Mouse (Mus musculus): ENCODE measurements around the gene Lrrn2.

The Lrrn2 gene

DNA sequence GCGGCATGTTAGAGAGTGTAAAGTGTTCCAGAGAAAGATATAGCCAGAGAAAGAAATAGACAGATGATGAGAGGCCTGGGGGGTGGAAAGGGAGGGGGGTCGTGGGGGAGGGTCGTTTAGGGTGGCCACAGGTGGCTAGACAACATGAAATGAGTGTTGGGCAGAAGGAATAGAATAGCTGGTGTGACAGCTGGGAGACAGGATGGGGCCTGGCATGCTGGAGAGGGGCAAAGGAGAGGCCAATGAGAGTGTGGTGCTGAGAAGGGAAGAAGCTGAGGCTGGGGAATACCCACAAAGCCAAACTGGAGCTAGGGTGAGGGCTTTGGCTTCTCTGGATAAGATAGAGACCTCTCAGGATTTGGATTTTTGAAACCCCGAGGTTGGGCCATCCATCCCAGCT, 6.6 kb downstream of the Lrrn2 start:
- no peak for DNase-seq

DNA sequence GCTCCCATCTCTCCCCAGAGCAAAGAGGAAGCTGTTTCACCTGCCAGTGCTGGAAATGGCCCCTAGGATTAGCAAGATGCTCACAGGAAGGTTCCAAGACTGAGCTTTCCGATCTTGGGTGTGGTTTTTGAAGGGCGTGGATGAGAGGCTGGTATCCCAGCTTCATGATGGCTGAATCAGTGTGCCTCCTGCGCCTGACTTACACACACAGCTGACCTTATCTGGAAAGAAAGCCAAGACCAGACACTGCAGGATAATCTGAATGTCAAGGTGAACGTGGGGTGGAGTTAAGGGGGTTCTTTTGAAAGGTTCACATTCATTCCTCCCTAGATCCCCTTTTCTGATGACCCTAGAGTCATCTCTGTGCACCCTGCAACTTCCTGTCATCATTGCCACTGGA, 8.7 kb downstream of the Lrrn2 start:
- DNase-seq, result no peak

DNA sequence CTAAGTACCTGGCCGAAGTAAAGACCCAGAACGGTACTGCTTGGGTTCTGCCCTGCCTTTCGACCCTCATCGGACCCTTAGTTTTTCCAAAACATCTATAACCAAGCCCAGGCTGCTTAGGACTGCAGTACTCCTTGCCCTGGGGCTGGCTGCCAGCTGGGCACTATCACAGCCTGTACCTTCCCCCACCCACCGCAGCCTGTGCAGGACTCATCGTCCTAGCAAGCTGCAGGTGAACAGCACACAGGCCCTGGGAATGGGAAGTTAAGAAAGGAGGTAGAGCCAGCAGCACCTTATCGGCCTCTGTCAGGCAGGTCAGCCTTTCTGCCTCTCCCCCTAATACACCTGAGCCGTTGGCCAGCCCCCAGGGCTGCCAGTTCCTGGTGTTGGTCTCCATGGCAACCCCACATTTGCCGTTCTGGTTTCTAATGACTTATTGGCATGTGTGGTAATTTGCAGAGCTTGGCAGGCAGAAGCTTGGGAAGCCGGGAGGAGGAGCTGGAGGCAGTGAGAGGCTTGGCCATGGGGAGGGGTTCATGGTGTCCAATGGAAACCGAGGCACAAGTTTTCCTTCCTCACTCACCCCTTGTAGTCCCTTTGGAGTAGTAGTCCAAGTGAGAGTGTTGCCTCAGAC, 10.2 kb downstream of the Lrrn2 start:
- DNase-seq, result no peak

DNA sequence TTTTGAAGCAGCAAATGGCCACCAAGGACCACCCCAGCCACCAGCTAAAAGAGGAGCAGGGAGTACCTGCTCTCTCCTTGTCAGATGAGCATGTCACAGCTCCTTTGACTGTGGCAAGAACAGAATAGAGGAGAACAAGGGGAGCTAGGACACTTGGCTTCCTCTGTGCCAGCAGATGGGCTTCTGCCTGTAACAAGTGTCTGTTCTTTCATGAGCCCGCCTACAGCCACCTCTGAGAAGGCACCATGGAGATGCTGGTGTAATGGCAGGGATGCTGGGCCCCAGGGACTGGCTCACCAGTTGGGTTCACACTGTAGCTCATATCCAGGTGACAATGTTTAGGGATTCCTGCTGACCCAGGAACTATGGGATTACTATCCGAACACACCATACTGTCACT, 12.0 kb downstream of the Lrrn2 start:
- no peak for DNase-seq

DNA sequence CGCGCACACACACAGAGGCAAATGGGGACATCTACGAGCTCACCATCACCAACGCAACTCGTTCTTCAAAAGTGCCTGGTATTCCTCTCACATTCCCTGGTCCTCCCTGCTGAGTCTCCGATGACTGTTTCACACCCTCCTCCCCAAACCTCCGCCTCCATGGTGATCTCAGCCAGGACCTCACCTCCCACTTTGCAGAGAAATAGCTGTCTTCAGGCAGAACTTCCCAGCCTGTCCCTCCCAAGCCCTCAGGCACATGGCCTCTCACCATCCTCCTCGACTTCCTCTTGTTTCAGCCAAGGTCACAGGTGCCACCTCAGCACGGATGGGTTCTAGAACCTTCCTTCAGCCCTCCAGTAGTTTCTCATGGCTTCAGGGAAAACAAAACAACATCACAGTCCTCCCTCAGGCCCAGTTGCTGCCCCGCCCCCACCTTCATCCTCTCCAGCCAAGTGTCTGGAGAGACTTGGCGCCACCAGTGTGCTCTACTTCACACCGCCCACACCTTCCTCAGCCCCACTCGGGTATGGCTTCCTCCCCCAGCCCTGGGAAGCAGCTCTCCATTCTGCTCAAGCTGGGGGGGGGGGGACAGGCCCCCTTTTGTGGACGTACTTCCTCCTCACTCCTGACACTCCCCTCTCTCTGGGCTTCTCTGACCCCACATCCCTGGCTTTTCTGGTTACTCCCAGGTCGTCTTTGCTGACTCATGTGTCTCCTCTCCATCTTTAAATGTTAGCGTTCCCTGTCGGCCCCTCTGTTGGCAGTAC, 13.4 kb downstream of the Lrrn2 start:
- no peak for DNase-seq

DNA sequence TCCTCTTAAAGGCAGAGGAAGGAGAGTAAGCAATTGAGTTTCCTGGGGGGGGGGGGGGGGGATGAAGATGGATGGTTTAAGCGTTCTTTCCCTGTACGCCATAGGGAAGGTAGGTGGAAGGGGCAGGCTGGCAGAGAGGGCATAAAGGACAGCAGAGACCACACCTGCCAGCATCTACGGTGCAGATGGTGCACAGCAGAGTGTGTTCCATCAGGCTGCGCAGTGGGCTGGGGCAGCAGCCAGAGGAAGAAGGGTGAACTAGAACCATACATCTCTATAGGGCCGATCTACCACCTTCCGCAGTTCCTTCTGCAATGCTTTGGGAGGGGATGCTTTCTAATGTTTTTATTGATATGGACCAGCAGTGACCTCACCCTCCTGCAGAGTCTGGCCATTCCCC, 19.0 kb downstream of the Lrrn2 start:
- DNase-seq, result no peak

DNA sequence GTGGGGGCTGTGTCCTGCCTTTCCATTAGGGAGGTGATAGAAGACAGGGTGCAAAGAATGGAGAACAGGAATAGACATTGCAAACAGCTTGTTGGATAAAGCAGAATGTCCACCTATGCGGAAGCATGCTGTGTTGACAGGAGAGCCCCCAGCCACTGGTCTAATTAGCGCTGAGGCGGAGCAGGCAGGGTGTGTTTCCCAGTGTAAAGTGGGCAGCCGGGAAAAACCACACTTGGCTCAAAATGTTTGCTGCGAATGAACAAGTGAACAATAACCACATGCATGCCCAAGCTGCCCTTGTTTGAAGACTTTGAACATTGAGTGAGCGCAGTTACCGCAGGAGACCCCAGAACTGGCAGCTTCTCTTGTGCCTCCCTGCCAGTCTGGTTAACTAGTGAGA, 19.6 kb downstream of the Lrrn2 start:
- no peak for DNase-seq

DNA sequence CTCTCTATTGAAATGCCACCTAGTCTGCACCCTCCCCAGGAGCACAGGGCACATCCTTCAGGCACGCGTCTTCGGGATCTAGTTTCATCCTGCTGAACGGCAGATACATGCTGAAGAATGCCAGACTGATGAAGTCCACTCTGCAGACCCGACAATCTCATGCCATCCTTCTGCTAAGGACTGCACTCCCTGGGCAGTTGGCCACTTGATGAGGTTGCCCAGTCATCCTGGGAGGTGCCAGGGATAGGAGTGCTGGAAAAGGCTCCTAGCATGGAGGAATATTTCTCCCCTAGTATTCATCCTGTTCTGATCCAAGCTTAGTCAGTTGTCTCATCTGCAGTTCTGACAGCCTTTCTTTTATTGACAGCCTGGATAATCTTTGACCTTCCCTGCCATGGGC, 20.9 kb downstream of the Lrrn2 start:
- no peak for DNase-seq

DNA sequence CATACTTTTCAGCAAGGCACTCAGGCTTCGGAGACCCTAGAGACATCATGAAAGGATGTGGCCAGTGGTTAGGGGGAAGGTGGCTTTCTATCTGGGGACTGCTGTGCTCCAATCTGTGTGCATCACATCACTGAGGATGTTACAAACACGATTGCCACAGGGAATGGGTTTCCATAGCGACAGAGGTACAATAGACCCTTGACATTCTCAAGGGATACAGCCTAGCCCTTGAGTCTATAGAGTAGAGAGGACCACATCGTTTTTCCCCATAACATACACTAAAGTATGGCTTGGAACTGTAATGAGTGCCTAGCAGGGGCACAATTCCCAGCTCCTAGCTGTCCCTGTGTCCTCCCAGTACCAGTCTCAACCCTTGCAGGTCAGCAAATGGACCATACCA, 23.4 kb downstream of the Lrrn2 start:
- DNase-seq, result no peak

DNA sequence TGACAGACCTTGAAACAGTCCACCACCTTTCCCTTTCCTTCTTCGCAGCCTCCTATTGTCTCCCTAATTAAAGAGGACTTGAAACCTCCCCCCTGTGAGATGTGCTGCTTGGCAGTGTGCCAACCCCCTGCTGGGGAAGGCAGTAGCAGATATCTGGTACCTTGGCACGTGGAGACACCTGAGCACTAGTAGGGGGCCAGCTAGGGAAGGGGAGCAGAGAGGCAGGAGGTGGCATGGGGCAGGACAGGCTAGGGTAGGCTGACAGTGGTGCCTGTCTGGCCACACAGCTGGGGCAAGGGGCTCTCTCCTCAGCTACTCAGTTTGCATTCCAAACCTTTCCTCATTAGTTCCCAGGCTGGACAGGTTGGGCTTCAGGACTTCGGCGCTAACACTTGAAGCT, 29.0 kb downstream of the Lrrn2 start:
- DNase-seq, result no peak

DNA sequence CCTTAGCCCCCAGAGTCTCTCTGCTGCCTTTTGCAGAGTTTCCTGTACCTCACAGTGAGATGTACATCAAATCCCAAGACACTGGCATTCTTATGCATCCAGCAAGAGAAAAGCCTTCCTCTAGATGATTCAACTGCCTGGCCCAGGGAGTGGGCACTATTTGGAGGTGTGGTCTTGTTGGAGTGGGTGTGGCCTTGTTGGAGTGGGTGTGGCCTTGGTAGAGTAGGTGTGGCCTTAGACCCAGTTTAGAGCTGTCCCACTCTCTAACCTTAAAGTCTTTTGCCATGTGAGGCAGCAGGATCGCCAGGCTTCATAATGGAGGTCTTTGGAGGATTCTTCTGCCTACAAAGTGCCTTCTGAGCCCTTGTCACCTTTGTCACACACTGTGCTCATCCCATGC, 29.9 kb downstream of the Lrrn2 start:
- DNase-seq, result no peak

DNA sequence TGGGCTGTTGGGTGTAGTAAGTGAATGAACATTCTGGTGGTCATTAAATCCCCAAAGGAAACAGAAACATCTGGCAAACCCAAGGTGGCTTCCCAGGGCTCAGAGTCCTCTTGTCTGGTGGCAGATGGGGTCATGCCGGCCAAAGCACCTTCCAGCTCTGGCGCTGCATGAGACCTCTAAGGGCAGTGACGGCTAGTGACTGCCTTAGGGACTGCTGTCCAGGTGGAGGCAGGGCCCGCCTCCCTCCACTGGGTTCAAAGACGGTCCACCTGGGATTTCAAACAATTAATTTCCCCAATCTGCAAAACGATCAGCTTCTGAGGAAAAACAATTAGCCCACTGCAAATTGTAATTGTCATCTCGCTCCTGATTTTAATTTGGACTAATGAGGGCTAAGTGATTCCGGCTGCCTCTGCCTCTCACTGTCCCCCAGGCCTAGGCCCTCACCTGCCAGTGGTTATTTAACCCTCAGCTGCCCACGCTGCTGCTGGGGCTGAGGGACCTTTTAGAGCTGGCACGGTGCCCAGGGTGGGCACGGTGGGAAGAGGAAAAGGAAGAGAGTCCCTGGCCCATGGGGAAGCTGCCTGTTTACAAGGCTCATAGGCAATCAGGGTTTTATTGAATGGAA, 30.5 kb downstream of the Lrrn2 start:
- no peak for DNase-seq

DNA sequence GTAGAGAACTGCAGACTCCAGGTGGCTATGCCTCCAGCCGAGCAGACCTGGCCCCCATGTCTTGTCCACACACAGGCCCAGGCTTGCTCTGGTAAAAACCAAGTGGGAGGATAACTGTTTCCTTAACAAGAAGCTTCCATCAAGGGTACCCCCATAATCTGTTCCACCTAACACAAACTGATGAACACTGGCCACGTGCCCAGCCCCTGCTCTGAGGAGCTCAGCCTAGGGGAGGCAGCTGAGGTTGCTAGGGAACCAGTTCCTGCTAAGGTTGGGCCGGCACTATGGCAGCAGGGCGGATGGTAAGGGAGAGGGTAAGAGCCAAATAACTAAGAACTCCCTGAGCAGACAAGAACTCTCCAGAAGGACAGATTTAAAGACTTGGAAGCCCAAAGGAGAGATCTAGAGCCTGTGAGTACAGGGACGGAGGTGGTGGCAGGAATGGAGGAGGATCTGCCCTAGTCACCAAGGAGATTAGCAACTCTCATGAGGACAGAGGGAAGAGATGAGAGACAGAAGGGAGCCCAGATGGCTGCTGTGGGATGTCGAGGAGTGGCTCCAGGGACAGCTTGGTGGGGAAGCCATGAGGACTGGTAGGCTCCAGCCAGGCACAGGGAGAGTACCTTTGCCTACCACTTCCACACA, 35.9 kb downstream of the Lrrn2 start:
- DNase-seq, result no peak

DNA sequence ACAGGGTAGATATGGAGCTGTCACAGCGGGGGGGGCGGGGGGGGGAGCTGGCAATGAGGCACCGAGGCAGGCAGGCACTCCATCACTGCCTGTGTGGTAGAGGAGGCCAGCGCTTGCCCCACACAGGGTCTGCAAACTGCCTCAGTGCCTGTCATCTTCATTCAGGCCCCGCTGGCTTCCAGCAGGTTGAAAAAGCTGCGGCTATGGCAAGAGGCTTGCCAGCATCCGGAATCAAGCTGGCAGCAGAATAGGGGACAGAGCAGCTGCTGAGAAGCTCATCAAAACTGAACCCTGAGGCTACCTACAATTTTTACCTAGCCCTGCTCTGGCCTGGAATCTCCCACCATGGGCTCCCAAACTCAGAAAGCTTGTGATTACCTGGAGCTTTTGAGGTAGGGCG, 37.5 kb downstream of the Lrrn2 start:
- DNase-seq, result no peak

DNA sequence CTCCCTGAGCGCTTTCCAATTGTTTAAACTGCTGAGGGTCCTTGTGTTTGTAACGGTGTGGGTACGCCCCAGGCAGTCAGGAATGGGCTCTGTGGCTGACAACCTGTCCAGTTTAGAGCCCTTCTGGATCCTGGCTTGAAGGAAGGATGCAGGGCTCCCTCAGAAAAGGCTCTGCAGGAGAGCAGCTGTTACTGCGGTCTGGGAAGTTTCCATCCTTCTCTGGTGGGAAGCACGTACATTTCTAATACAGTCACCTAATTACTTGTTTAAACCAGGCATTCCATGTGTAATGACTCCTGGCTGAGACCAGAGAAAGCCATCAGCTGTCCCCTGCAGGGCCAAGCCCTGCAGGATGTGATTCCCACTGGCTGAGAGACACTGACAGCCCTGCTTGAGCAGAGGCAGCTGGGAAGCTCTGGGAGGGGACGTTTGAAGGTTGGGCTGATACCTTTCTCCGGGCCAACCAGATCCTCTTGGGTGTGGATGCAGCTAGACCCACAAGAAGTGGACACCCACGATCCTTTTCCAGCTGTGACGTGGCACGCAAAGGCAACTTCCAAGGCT, 38.1 kb downstream of the Lrrn2 start:
- no peak for DNase-seq

DNA sequence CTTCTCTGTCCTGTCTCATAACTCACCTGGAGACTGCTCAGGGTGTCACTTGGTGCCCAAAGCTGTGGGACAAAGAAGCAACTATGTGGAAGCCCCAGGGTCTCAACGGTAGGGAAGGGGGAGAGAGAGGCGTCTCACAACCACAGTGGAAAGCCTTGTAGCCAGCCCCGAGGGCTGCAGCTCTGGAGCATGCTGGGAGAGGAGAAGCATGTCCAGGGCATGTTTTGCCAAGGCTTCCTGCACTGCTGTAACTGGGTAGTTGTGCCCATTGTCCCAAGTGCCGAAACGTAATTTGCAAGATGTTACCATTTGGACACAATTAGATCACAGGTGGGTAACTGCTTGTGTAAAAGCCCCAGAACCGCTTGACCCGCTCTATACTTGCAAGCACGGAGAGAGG, 39.2 kb downstream of the Lrrn2 start:
- DNase-seq, result no peak

DNA sequence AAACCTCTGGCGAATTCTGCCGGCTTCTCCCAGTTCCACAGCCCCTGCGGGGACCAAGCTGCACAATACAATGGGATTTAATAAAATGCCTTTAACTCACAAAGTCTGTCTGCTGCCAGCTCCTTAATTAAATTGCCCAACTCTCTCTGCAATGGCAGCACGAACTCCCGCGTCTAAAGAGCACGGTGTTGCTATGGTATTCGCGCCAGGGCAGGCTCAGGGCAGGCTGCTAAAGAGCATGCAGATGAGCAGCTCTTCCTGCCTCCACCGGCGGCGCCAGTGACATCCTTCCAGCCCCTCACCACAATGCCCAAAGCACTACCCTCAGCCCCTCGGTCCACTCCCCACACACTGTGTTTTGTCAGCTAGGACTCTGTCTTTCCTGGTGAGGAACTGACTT, 41.0 kb downstream of the Lrrn2 start:
- DNase-seq, result no peak

DNA sequence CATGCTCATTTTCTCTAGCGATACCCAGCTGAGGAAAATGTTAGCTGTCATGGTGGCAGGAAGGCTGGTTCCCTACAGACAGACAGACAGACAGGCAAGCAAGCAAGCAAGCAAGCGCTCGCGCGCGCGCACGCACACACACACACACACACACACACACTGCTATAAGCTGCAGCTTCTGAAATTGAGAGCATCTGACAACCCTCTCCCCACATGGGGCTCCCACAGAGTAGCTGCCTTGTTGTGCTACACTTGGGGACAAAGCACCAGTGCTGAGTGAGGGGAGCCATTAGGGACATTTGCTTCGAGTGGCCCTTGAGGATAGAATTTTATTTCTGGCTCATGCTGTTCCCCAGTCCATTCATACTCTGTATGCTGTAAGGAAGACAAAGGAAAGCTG, 42.2 kb downstream of the Lrrn2 start:
- DNase-seq, result no peak

DNA sequence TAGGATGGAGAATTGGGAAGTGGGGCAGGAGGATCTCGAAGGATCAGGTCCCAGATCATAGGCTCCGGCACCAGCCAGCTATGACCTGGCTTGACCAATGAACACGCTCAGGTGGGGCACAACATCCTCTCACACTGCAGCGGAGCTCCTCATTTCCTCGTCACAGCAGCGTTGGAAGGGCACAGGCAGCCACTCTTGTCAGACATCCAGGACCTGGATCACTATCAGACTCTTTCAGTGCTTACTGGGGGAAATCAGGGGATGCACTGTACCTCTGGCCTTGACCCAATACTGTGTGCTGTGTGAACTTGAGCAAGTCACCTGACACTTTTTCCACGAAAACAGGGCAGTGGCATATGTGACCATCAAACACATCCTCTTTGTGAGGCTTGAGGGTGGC, 45.2 kb downstream of the Lrrn2 start:
- DNase-seq, result no peak

DNA sequence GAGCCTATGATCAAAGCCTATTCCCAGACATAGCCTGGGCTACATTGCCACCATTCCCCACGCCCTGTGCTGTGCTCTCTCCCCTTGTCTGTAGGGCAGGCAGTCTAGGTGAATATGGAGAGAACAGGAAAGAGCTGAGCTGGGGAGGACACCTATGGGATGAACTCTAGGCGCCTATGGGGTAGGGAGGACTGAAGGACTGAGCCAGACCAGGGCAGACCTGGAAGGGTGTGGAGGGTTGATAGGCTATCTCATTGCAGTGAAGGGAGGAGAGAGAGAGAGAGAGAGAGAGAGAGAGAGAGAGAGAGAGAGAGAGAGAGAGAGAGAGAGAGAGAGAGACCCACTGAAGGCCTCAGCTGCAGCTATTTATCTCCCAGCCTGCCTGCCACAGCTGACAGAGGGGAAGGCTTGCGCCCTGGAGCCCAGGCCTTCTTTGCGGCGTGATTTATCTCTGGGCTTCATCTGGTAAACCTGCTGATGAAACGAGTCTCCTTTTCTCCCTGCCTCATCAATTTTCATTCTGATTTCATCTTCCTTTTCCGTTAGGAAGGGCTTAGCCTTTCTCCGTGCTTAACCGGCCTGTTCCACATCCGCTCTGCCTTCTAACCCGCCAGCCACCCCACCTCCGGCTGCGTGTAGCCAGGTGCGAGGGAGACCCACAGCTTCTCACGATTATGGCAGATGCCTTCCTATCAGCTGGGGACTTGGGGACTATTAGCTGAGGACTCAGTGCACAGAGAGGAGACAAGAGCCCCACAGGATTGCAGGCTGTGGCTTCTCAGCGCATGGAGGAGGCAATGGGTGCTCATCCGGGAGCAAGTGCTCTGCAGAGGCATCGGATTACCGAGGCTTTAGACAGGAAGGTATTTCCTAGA, 48.2 kb downstream of the Lrrn2 start:
- DNase-seq, result no peak

DNA sequence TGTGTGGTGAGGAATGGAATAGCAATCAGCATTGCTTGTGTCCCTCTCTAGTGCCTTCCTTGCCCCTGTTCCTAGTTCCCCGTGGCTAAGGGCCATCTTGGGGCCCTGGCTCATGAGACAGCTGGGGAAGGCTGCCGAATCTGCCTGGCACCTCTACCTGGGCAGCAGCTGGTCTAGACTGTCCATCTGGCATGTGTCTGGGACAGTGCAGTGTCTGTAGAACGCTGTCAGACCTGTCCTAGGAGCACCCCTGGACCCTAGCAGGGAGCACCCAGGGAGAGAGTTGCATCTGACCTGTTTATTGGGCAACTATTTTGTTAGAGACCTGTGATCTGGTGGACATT, 48.8 kb downstream of the Lrrn2 start:
- no peak for DNase-seq

DNA sequence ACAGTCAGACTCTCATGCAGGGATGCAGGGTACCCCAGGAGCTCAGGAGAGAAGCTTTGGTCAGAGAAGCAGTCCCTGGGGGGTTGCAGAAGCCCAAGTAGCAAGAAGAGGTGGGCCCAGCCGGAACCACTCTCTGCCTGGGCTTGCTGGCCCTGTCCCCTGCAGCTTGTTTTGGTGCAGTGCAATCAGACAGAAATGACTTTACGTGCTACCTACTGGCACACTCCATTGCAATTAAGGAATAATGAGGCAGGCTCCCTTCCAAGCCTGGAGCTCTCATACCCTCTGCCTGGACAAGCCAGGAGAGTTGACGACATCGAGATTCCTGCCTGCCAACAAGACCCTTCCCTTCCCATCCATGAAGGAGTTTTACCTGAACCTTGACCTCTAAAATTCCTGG, 50.2 kb downstream of the Lrrn2 start:
- DNase-seq, result no peak

DNA sequence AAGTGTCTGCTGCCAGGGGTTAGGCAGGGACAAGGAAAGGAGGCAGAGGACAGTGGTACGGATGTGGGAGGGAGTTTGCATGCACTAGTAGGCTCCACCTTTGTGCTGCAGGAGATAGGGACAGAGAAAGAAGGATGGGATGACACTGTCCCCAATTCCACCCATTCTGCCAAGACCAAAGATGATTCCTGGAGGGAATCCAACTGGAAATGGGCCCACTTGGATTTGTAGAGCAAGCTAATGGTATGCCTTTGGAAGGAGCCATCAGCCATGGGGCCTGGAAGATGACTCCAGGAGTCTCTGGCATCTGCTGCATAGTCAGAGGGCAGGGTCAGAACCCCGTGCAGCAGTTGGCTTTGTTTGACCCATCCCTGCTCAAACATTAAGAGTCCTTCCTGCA, 52.3 kb downstream of the Lrrn2 start:
- no peak for DNase-seq

Measured in thymus, adult 18-20 months (tissue).